Mouse (Mus musculus) mesoderm, embryonic 11.5 days (tissue): ENCODE results near the gene Gja3.
"Not testable (repeated sequence)": the region's sequence is repeated elsewhere in the genome, so short reads cannot be mapped to it uniquely, and the experiment has no call there.

Experiments
- DNase-seq: peaks from one replicate; pipeline ENCODE4 v3.0.0-alpha.2; 2012; ENCODE audit warnings: low read depth, low spot score

Gja3 gene

DNA sequence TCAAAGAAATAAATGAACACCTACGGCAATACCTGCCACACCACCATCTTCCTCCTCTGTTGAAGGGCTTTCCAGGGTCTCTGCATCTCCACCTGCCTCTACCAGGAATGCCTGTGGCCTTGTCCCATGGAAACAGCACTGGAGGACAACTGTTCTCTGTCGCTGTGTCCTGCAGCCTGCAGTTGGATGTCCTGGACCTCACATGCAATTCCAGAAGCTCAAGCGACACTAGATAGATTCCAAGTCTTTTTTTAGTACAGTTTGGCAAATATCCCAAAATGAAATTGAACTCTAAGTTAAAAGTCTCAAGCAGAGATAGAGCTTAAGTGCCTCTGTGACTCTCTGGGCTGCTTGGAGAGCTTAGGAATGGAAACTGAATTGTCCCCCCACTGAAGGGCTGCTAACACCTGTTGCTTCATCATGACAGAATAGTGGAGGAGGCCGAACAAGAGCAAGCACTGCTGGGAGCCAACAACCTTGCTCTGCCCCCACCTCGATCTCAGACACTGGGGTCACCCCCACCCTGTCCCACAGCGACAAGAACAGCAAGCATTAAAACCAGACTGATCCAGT lies 22.9 kb downstream of the Gja3 start:
- no peak for DNase-seq

- no peak for DNase-seq
Measured at GRCm38 (mm10) chr14:57034135-57034534, 23.8 kb downstream of the Gja3 start.

DNA sequence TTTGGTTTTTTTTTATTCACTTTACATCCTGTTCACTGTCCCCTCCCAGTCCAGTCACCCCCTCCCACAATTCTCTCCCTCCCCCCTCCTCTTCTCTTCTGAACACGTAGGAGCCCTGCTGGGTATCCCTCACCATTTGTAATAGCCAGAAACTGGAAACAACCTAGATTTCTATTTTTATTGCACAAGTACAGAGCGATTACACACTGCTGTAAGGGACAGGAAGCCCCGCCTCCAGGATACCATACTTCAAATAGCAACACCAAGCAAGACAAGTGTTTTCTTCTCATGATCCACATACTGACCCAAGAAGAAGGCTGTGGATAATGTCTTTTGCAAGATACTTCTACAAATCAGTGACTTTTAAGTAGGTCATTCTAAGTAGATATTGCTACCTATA lies 25.1 kb downstream of the Gja3 start:
- DNase-seq = no peak

DNA sequence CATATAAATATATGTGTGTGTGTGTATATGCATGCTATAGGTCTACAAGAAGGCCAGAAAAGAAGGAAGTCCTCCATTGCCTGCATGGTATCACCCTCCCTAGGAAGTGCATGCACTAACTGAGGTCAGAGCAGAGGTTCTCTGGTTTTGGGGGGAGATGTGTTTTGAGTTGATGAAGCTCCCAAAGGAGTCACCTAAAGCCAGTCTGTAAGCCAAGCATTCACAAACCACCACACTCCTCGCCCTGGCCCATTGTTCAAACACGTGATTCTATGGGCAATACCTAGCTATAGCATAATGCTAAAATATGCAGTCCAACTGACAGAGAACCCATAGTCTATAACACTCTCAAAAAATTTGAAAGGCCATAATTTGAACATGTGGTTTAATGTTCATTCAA lies 39.5 kb downstream of the Gja3 start:
- DNase-seq = no peak

- not testable (repeated sequence) for DNase-seq
Measured at GRCm38 (mm10) chr14:57016806-57017205, 41.1 kb downstream of the Gja3 start.

DNA sequence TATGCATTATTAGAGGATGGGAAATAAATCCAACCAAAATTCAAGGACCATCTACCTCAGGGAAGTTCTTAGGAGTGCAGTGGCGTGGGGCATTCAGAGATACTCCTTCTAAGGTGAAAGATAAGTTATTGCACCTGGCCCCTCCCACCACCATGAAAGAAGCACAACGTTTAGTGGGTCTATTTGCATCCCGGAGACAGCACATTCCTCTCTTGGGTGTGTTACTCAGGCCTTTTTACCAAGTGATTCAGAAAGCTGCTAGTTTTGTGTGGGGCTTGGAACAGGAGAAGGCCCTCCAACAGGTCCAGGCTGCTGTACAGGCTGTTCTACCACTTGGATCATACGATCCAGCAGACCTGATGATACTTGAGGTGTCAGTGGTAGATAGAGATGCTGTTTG lies 69.3 kb downstream of the Gja3 start:
- no peak for DNase-seq
